Mouse (Mus musculus): ENCODE measurements at regions not wholly inside any gene's neighbourhood (a gene's known extent, or its start where the extent isn't known, plus 50 kb on each side); places are given as distances from the start of the nearest gene placed in this dataset.

- ATAC-seq (replicated peaks; ENCODE audit: low FRiP score, poor library complexity, severe bottlenecking) = no peak
These were observed 166.1 kb upstream of the Krr1 start for GRCm38 (mm10) chr10:111806333-111806732.

GRCm38 (mm10) chr10:111806916-111807315 lies 165.5 kb upstream of the Krr1 start:
- no peak for ATAC-seq (replicated peaks; ENCODE audit: low FRiP score, poor library complexity, severe bottlenecking)

GRCm38 (mm10) chr10:111813736-111814135 lies 158.7 kb upstream of the Krr1 start:
- no peak for ATAC-seq (replicated peaks; ENCODE audit: low FRiP score, poor library complexity, severe bottlenecking)

- ATAC-seq (replicated peaks; ENCODE audit: low FRiP score, poor library complexity, severe bottlenecking) = no peak
These were observed 157.8 kb upstream of the Krr1 start for GRCm38 (mm10) chr10:111814648-111815047.

- ATAC-seq (replicated peaks; ENCODE audit: low FRiP score, poor library complexity, severe bottlenecking) = no peak
These were observed 157.3 kb upstream of the Krr1 start for GRCm38 (mm10) chr10:111815160-111815559.

- no peak for ATAC-seq (replicated peaks; ENCODE audit: low FRiP score, poor library complexity, severe bottlenecking)
These were observed 156.5 kb upstream of the Krr1 start for GRCm38 (mm10) chr10:111815821-111816599.

- ATAC-seq (replicated peaks; ENCODE audit: low FRiP score, poor library complexity, severe bottlenecking) = no peak
These were observed 152.6 kb upstream of the Krr1 start for GRCm38 (mm10) chr10:111819755-111820451.

- peak; percentile 97 for ATAC-seq (replicated peaks; ENCODE audit: low FRiP score, poor library complexity, severe bottlenecking)
These were observed 147.6 kb upstream of the Krr1 start for GRCm38 (mm10) chr10:111824820-111825219.

GRCm38 (mm10) chr10:111826033-111826754 lies 146.3 kb upstream of the Krr1 start:
- ATAC-seq (replicated peaks; ENCODE audit: low FRiP score, poor library complexity, severe bottlenecking) = no peak

- no peak for ATAC-seq (replicated peaks; ENCODE audit: low FRiP score, poor library complexity, severe bottlenecking)
These were observed 145.2 kb upstream of the Krr1 start for GRCm38 (mm10) chr10:111827246-111827645.

GRCm38 (mm10) chr10:111827930-111828329 lies 144.5 kb upstream of the Krr1 start:
- no peak for ATAC-seq (replicated peaks; ENCODE audit: low FRiP score, poor library complexity, severe bottlenecking)

GRCm38 (mm10) chr10:111828610-111829009 lies 143.9 kb upstream of the Krr1 start:
- no peak for ATAC-seq (replicated peaks; ENCODE audit: low FRiP score, poor library complexity, severe bottlenecking)

GRCm38 (mm10) chr10:111829291-111829690 lies 143.2 kb upstream of the Krr1 start:
- no peak for ATAC-seq (replicated peaks; ENCODE audit: low FRiP score, poor library complexity, severe bottlenecking)

GRCm38 (mm10) chr10:111831105-111831504 lies 141.4 kb upstream of the Krr1 start:
- no peak for ATAC-seq (replicated peaks; ENCODE audit: low FRiP score, poor library complexity, severe bottlenecking)

GRCm38 (mm10) chr10:111833611-111834010 lies 138.9 kb upstream of the Krr1 start:
- ATAC-seq (replicated peaks; ENCODE audit: low FRiP score, poor library complexity, severe bottlenecking) = no peak

GRCm38 (mm10) chr10:111834280-111834679 lies 138.2 kb upstream of the Krr1 start:
- ATAC-seq (replicated peaks; ENCODE audit: low FRiP score, poor library complexity, severe bottlenecking) = peak; percentile 80

- ATAC-seq (replicated peaks; ENCODE audit: low FRiP score, poor library complexity, severe bottlenecking) = no peak
These were observed 137.3 kb upstream of the Krr1 start for GRCm38 (mm10) chr10:111834925-111835823.

- ATAC-seq (replicated peaks; ENCODE audit: low FRiP score, poor library complexity, severe bottlenecking) = no peak
These were observed 136.3 kb upstream of the Krr1 start for GRCm38 (mm10) chr10:111836191-111836590.

- no peak for ATAC-seq (replicated peaks; ENCODE audit: low FRiP score, poor library complexity, severe bottlenecking)
These were observed 135.7 kb upstream of the Krr1 start for GRCm38 (mm10) chr10:111836802-111837201.

- ATAC-seq (replicated peaks; ENCODE audit: low FRiP score, poor library complexity, severe bottlenecking) = no peak
These were observed 130.1 kb upstream of the Krr1 start for GRCm38 (mm10) chr10:111842321-111842775.
